Mouse (Mus musculus) cerebellum, adult 2 months (tissue): ENCODE data around the gene Gprc5d.

Experiments
- CTCF ChIP-seq: fragments of 200-500 bp; IDR thresholded peaks from 2 replicates; pipeline ENCODE4 v1.5.1; 2011; ENCODE audit warnings: low read depth, mild to moderate bottlenecking, control low read depth, low read length, moderate library complexity, borderline replicate concordance; ENCODE audit not compliant: insufficient read depth
- POLR2A ChIP-seq: fragments of 200-500 bp; IDR thresholded peaks from 2 replicates; pipeline ENCODE4 v1.6.1; 2011; ENCODE audit warnings: low read length, control low read depth, borderline replicate concordance; ENCODE audit not compliant: insufficient read depth

DNA sequence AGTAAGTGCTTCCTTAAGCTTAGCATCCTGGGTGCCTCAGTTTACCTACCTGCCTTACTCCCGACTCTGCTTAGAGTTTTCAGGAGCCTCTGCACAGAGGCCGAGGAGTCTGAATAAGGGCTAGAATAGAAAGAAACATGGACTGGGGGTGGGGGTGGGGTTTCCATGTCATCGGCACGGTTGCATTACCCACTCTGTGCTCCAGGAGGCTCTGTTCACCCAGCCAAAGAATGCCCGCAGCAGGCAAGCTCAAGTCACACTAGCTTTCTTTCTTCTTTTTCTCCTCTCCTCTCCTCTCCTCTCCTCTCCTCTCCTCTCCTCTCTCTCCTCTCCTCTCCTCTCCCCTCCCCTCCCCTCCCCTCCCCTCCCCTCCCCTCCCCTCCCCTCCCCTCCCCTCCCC is 32.2 kb upstream of the Gprc5d start:
- TF ChIP-seq CTCF (peak; percentile 60), POLR2A (no peak)
